Mouse (Mus musculus): ENCODE data around the gene Stxbp4. TPM values are rescaled to one million over a fixed set of nuclear protein-coding genes. Genes with fewer than 3 reads are reported as not detected.

Stxbp4 gene
- total and polyA plus RNA-seq, 3 experiments = 4.0 to 4.9 TPM; not detected in 1

DNA sequence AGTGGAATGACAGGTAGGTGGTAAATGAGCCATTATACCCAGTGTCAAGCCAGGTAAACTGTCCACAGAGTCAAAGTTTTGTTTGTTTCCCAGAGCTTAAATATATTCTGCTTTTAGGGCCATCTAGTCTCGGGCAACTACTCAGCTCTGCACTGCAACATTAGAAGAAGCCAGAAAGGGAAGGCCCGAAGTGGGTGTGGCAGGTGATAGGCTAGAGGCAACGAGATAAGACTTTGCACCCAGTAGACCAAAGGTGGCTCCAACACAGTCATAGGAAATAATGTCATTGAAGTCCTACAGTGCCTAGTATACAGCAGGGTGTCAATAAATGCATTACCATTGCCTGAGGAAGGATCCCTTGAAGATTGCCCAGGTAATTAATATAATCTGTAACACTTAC, 25.2 kb upstream of the Stxbp4 start (continued):
- TF ChIP-seq RAD21 (IDR thresholded peaks at IDR 0.05; ENCODE audit: low read depth, low read length) = no peak
- TF ChIP-seq HCFC1 (IDR thresholded peaks at IDR 0.05; ENCODE audit: low read depth, low read length) = peak; percentile 38; the same call in 1 of the 2 replicates

DNA sequence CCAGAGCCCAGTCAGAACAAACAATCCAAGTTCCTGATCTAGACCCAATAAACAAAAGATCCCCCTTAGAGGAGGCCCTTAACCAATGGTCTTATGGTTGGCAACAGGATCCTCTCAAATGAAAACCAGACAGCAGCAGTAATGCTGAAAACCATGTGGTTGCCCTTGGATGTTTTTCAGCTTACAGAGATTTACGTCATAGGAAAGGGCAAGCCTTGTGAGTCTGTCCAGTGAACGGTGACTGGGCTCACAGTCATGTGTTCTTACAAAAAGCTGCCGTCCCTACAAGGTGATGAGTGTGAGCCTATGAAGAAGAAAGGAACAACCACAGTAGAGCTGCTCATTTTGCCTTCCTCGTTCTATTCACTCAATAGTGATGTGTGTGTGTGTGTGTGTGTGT, 22.8 kb upstream of the Stxbp4 start:
- Histone ChIP-seq H3K9me3 (replicated peaks; ENCODE audit: insufficient read depth, low read length) (no peaks in the 10 kb centered on the region), H3K4me1 (ENCODE audit: control insufficient read depth in 1 of 2, insufficient read depth in 2 of 2, low read length in 2 of 2) (peaks cover 33 to 41% of the 10 kb centered on the region in 2 experiments), H3K79me2 (ENCODE audit: control insufficient read depth, insufficient read depth, low read length, poor library complexity) (no peaks in the 10 kb centered on the region), H3K27ac (ENCODE audit: control insufficient read depth, low read depth, low read length) (no peak overlapping the region), H3K9ac (ENCODE audit: control insufficient read depth, low read depth, low read length, poor library complexity, severe bottlenecking) (no peak overlapping the region), H3K36me3 (ENCODE audit: control insufficient read depth in 1 of 2, insufficient read depth in 2 of 2, low read length in 2 of 2) (peaks cover 20 to 42% of the 10 kb centered on the region in 2 experiments), H3K4me3 (ENCODE audit: control insufficient read depth in 1 of 2, insufficient read depth in 1 of 2, low read depth in 2 of 2, low read length in 2 of 2) (no peak overlapping the region), H3K27me3 (ENCODE audit: control insufficient read depth in 1 of 2, insufficient read depth in 2 of 2, low read length in 2 of 2) (no peaks in the 10 kb centered on the region)
- DNase-seq (ENCODE audit: low read depth, low spot score) = no peak
- TF ChIP-seq JUND (IDR thresholded peaks at IDR 0.05; ENCODE audit: low read depth, low read length) = no peak
- TF ChIP-seq CHD2 (IDR thresholded peaks at IDR 0.05; ENCODE audit: low read length) = no peak
- no peak for TF ChIP-seq ZC3H11A (IDR thresholded peaks at IDR 0.05; ENCODE audit: low read depth, low read length)

DNA sequence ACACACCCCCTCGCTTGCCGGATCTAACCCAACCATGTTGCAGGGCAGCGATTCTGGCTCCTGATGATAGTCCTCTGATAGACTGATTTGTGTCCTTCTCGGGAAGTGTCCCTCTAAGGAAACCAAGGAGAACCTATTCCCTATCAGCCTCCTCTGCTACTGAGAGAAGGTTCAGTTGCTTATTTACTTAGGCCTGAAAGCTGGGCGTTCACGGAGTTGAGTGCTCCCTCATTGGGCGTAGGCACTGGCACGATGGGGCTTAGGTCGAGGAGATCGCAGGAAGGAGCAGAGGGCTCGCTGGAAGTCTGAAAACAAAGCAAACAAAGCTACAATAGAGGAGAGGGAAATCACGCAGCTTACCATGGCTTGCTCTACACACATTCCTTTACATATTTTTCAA, 19.6 kb upstream of the Stxbp4 start:
- peaks cover 15 to 23% of the 10 kb centered on the region in 2 experiments for H3K36me3 ChIP-seq (ENCODE audit: control insufficient read depth in 1 of 2, insufficient read depth in 2 of 2, low read length in 2 of 2)
- H3K9me3 ChIP-seq (replicated peaks; ENCODE audit: insufficient read depth, low read length) = no peaks in the 10 kb centered on the region
- no peaks in the 10 kb centered on the region for H3K27me3 ChIP-seq (ENCODE audit: control insufficient read depth in 1 of 2, insufficient read depth in 2 of 2, low read length in 2 of 2)
- TF ChIP-seq TBP (IDR thresholded peaks at IDR 0.05; ENCODE audit: low read depth, low read length) (no peak), ELF1 (IDR thresholded peaks at IDR 0.05; ENCODE audit: low read depth, low read length) (no peak), GABPA (IDR thresholded peaks at IDR 0.05; ENCODE audit: low read depth, low read length) (no peak), CHD2 (IDR thresholded peaks at IDR 0.05; ENCODE audit: low read length) (no peak), BHLHE40 (IDR thresholded peaks at IDR 0.05; ENCODE audit: borderline replicate concordance, low read depth, low read length) (no peak), RCOR1 (IDR thresholded peaks at IDR 0.05; ENCODE audit: low read depth, low read length) (no peak), USF1 (IDR thresholded peaks at IDR 0.05; ENCODE audit: low read depth, low read length) (no peak), EP300 (IDR thresholded peaks at IDR 0.05; ENCODE audit: low read depth in 1 of 2, low read length in 2 of 2) (no peak)
- no peak overlapping the region for H3K4me3 ChIP-seq (ENCODE audit: control insufficient read depth in 1 of 2, insufficient read depth in 1 of 2, low read depth in 2 of 2, low read length in 2 of 2)
- H3K4me1 ChIP-seq (ENCODE audit: control insufficient read depth in 1 of 2, insufficient read depth in 2 of 2, low read length in 2 of 2) = peaks cover 11 to 16% of the 10 kb centered on the region in 2 experiments
- H3K9ac ChIP-seq (ENCODE audit: control insufficient read depth, low read depth, low read length, poor library complexity, severe bottlenecking) = no peak overlapping the region
- H3K79me2 ChIP-seq (ENCODE audit: control insufficient read depth, insufficient read depth, low read length, poor library complexity) = no peaks in the 10 kb centered on the region
- DNase-seq (ENCODE audit: low read depth, low spot score) = no peak
- H3K27ac ChIP-seq (ENCODE audit: control insufficient read depth, low read depth, low read length) = no peak overlapping the region

DNA sequence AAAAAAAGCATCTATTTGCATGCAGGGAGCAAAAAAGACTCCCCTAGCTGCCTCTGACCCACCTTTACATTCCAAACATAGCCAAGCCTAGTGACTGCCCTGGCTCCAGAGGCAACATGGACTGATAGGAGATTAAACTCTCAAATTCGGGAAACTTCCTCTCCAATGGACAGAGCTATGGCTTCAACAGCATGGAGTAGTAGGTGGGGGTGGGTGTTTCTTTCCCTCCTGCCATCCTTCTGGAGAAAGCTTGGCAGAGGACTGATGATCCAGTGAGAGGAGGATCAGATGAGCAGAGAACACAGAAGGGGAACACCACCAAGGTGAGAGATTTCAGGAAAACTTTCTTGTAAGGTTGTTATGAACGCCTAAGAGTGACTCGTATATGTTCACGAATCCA, 14.7 kb upstream of the Stxbp4 start:
- H3K9ac ChIP-seq (ENCODE audit: control insufficient read depth, low read depth, low read length, poor library complexity, severe bottlenecking) = no peak overlapping the region
- no peaks in the 10 kb centered on the region for H3K27me3 ChIP-seq (ENCODE audit: control insufficient read depth in 1 of 2, insufficient read depth in 2 of 2, low read length in 2 of 2)
- H3K27ac ChIP-seq (ENCODE audit: control insufficient read depth, low read depth, low read length) = no peak overlapping the region
- DNase-seq (ENCODE audit: low read depth, low spot score) = no peak
- H3K36me3 ChIP-seq (ENCODE audit: control insufficient read depth in 1 of 2, insufficient read depth in 2 of 2, low read length in 2 of 2) = peaks cover 19 to 25% of the 10 kb centered on the region in 2 experiments
- no peaks in the 10 kb centered on the region for H3K79me2 ChIP-seq (ENCODE audit: control insufficient read depth, insufficient read depth, low read length, poor library complexity)
- no peaks in the 10 kb centered on the region for H3K9me3 ChIP-seq (replicated peaks; ENCODE audit: insufficient read depth, low read length)
- H3K4me1 ChIP-seq (ENCODE audit: control insufficient read depth in 1 of 2, insufficient read depth in 2 of 2, low read length in 2 of 2) = peaks cover 0 to 12% of the 10 kb centered on the region in 2 experiments; a peak in 3 of 4 replicates
- no peak for TF ChIP-seq MYB (IDR thresholded peaks at IDR 0.05; ENCODE audit: low read depth, low read length)
- TF ChIP-seq POLR2AphosphoS2 (IDR thresholded peaks at IDR 0.05; ENCODE audit: low read length) = no peak
- TF ChIP-seq TAL1 (IDR thresholded peaks at IDR 0.05; ENCODE audit: low read length) = no peak
- TF ChIP-seq NELFE (IDR thresholded peaks at IDR 0.05; ENCODE audit: low read depth, low read length) = no peak
- no peak for TF ChIP-seq MAZ (IDR thresholded peaks at IDR 0.05; ENCODE audit: low read depth, low read length)
- no peak for TF ChIP-seq TCF12 (IDR thresholded peaks at IDR 0.05; ENCODE audit: low read depth, low read length)
- no peak for TF ChIP-seq GATA1 (IDR thresholded peaks at IDR 0.05; ENCODE audit: low read depth, low read length)
- no peak overlapping the region for H3K4me3 ChIP-seq (ENCODE audit: control insufficient read depth in 1 of 2, insufficient read depth in 1 of 2, low read depth in 2 of 2, low read length in 2 of 2)

All from MEL (cell line).